ENCODE assay signal across 22 mouse cellular contexts in the genomic region with DNA sequence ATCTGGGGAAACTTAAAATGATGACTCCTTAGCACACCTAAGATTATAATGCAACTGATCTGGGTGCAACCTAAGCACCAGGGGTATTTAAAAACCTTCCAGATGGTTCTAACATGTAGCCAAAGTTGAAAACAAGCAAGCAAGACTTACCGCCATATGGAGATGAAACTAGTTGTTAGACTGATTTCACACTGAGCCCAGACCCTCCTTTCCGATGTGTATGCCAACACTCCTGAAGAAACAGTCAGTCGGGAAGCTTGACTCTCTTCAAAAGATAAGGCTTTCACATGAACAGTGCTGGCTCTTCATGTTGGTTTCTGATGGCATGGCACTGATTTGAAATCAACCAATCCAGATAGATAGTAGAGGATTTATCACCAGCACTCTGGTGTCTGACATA.
"Had no signal": no experiment of that assay in that cellular context is flagged by ENCODE, and none has a peak within 500 bp of the region (broad histone marks: within the 10 kb centered on the region; RNA-seq: fewer than 3 reads in every experiment).

No protein-coding gene starts in this region.

- H3K4me2 ChIP-seq: limb, embryonic 13.5 days; liver, embryonic 12.5 days; liver, embryonic 15.5 days; lung, embryonic 15.5 days; midbrain, embryonic 13.5 days; neural tube, embryonic 13.5 days had no signal

- H3K9ac ChIP-seq: limb, embryonic 13.5 days; liver, embryonic 12.5 days; liver, embryonic 15.5 days; lung, embryonic 15.5 days; midbrain, embryonic 13.5 days; neural tube, embryonic 13.5 days had no signal

- H3K9me3 ChIP-seq: limb, embryonic 10.5 days; limb, embryonic 13.5 days; liver, embryonic 12.5 days; liver, embryonic 15.5 days; lung, embryonic 15.5 days; midbrain, embryonic 10.5 days; midbrain, embryonic 13.5 days; neural tube, embryonic 13.5 days had no signal

- DNase-seq: kidney, postnatal 14 days; kidney, postnatal 4 days; layer of hippocampus, adult 9-11 months; liver; lung, adult 18-20 months; lung, postnatal 10 days; lung, postnatal 36 days; retina, postnatal 1 day; right cerebral cortex, postnatal 25 days; thymus, adult 18-20 months; thymus, postnatal 36 days had no signal

- H3K27ac ChIP-seq: limb, embryonic 10.5 days; limb, embryonic 13.5 days; liver, embryonic 12.5 days; liver, embryonic 15.5 days; lung, embryonic 15.5 days; midbrain, embryonic 10.5 days; midbrain, embryonic 13.5 days; neural tube, embryonic 13.5 days had no signal

- ATAC-seq: liver, embryonic 12.5 days; midbrain, embryonic 13.5 days; midbrain, embryonic 16.5 days had no signal

- H3K4me1 ChIP-seq: limb, embryonic 10.5 days; limb, embryonic 13.5 days; liver, embryonic 12.5 days; liver, embryonic 15.5 days; lung, embryonic 15.5 days; megakaryocyte, embryonic 14.5 days; midbrain, embryonic 10.5 days; midbrain, embryonic 13.5 days; neural tube, embryonic 13.5 days had no signal

- H3K27me3 ChIP-seq: limb, embryonic 13.5 days; liver, embryonic 12.5 days; liver, embryonic 15.5 days; lung, embryonic 15.5 days; megakaryocyte, embryonic 14.5 days; midbrain, embryonic 13.5 days; neural tube, embryonic 13.5 days had no signal

- H3K36me3 ChIP-seq: limb, embryonic 10.5 days; limb, embryonic 13.5 days; liver, embryonic 12.5 days; liver, embryonic 15.5 days; lung, embryonic 15.5 days; midbrain, embryonic 10.5 days; midbrain, embryonic 13.5 days; neural tube, embryonic 13.5 days had no signal

- H3K4me3 ChIP-seq: limb, embryonic 10.5 days; limb, embryonic 13.5 days; liver, embryonic 12.5 days; liver, embryonic 15.5 days; lung, embryonic 15.5 days; megakaryocyte, embryonic 14.5 days; midbrain, embryonic 10.5 days; midbrain, embryonic 13.5 days; myocyte; neural tube, embryonic 13.5 days had no signal
